Mouse (Mus musculus): Measurements from ENCODE around the gene Kif5a.

GRCm38 (mm10) chr10:127264971-127265370 is 1.8 kb upstream of the Kif5a start:
- TF ChIP-seq POLR2A (IDR thresholded peaks at IDR 0.05; ENCODE audit: low read depth, low read length) (no peak), CTCF (conservative IDR thresholded peaks at IDR 0.05; ENCODE audit: insufficient read depth, insufficient read length, low read depth, low read length) (no peak)
